Mouse (Mus musculus) heart, embryonic 15.5 days (tissue): ENCODE results near the gene Pgap1. TPM values are rescaled to one million over a fixed set of nuclear protein-coding genes. Genes with fewer than 3 reads are reported as not detected.
A peak's percentile ranks its signal among the peaks of the same experiment; 100 is the strongest.

ENCODE experiments used
- ATAC-seq: fragments of 200-750 bp; cut with Nextera tagmentation; replicated peaks from 2 replicates; pipeline ENCODE4 v1.8.0; 2017; ENCODE audit warnings: low read depth, moderate TSS enrichment; ENCODE audit not compliant: insufficient number of reproducible peaks, insufficient read depth, low FRiP score
- H3K27ac ChIP-seq: fragments of 300-500 bp; sonication (generic); 2 replicates; pipeline ENCODE4 v1.5.1; 2015; ENCODE audit warnings: mild to moderate bottlenecking, inconsistent platforms
- H3K27me3 ChIP-seq: fragments of 300-500 bp; sonication (generic); 2 replicates; pipeline ENCODE4 v1.6.1; 2015; ENCODE audit warnings: inconsistent platforms
- H3K36me3 ChIP-seq: fragments of 300-500 bp; sonication (generic); 2 replicates; pipeline ENCODE4 v1.6.1; 2015; ENCODE audit warnings: mild to moderate bottlenecking, inconsistent platforms
- H3K4me1 ChIP-seq: fragments of 300-500 bp; sonication (generic); replicated peaks from 2 replicates; pipeline ENCODE4 v1.6.1; 2015; ENCODE audit warnings: inconsistent platforms
- H3K4me2 ChIP-seq: fragments of 300-500 bp; sonication (generic); 2 replicates; pipeline ENCODE4 v1.6.1; 2015; ENCODE audit warnings: inconsistent platforms, mild to moderate bottlenecking, moderate library complexity
- H3K4me3 ChIP-seq: fragments of 300-500 bp; sonication (generic); 2 replicates; pipeline ENCODE4 v1.5.1; 2015; ENCODE audit warnings: mild to moderate bottlenecking, inconsistent platforms
- H3K9ac ChIP-seq: fragments of 300-500 bp; sonication (generic); 2 replicates; pipeline ENCODE4 v1.6.1; 2015; ENCODE audit warnings: mild to moderate bottlenecking, inconsistent platforms
- H3K9me3 ChIP-seq: fragments of 300-500 bp; sonication (generic); replicated peaks from 2 replicates; pipeline ENCODE4 v1.6.1; 2016; ENCODE audit warnings: inconsistent platforms
- WGBS: fragments of 180-500 bp; shearing (Covaris S2); methylation state at CpG from one replicate; pipeline ENCODE4 v1.1.7; 2015; ENCODE audit warnings: mixed read lengths; 5-methylcytosine and 5-hydroxymethylcytosine counted together
- polyA plus RNA-seq: library from polyadenylated mRNA; unstranded; fragments of >200 nt; fragmentation: Nextera tagmentation; extraction: Ambion mirVana; gene quantifications from 2 replicates; pipeline ENCODE4 v1.2.1, GENCODE M21; 2015

Gene Pgap1
- 2.5 and 2.8 TPM in 2 replicates for polyA plus RNA-seq

DNA sequence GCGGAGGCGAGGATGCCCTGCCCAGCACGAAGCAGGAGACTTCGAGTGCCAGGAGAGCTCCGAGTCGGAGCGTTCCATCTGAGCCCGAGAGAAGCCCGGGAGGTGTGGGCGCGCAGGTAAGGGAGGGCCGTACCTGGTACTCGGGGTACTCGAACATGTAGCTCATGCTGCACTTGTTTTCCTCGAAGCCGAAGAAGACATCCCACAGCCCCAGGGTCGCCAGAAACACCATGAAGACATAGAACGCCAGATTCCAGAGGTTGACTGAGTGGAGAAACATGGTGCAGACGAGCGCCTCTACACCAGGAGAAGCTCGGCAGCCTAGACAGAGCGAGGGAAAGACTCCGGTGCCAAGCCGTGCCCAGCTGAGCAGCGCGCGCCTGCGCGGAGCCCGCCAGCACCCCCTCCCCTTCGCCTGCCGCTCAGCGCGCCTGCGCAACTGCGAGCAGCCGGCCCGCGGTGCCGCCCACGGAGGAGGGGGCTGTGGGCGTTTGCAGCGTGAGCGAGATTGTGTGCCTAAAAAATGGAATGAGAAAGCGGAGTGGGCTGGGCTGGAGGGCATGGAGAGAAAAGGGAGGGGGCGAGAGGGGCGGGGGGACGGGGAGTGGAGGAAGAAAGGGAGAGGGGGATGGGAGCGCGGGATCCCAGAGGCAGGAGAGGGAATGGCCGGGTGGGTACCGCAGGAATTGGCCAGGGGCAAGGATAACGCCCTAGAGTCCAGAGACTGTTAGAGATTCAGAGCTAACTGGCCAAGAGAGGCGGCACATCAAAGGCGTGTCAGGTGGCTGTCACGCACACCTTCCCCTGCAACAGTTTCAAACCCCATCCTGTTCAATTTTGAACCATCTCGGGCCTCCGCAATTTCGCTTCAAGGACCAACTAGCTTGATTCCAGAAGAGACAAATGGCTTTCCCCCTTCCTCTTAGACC, at the start of gene Pgap1:
Gene Pgap1, minus strand, starts transcription at position 384 of the 929 bp plus-strand sequence.
- Histone ChIP-seq H3K9me3 (no peaks in the 10 kb centered on the region), H3K4me3 (peak within 1 kb of the TSS; percentile 77), H3K4me1 (peaks cover 3% of the 10 kb centered on the region; the same call in 1 of the 2 replicates), H3K36me3 (no peaks in the 10 kb centered on the region), H3K9ac (peak within 1 kb of the TSS; percentile 71), H3K4me2 (peak within 1 kb of the TSS; percentile 99), H3K27me3 (no peaks in the 10 kb centered on the region), H3K27ac (peak within 1 kb of the TSS; percentile 79)
- ATAC-seq, result peak; percentile 100
- under 1% methylated on average over 59 of the region's 59 CpGs for WGBS

DNA sequence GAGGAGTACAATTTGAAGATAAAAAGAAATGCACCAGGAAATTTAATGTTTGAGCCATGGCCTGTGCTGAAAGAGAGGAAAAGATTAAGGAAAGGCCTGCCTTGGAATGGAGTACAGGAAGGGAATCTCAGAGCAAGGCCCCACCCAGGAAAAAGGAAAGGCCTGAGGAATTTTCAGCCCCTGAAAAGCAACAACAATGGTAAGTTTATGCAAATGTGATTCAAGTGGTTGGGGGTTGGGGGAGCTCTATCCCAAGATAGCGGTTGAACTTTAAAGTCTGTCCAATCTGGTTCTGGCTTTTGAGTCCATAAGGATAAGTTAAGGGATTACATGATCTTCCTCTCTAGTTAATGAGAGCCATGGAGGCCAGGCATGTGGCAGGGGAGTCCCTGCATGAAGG, 49.5 kb upstream of the Pgap1 start:
- Histone ChIP-seq H3K9me3 (no peaks in the 10 kb centered on the region), H3K4me1 (no peaks in the 10 kb centered on the region), H3K36me3 (no peaks in the 10 kb centered on the region), H3K4me2 (no peak overlapping the region), H3K27me3 (no peaks in the 10 kb centered on the region), H3K4me3 (no peak overlapping the region), H3K27ac (no peak overlapping the region), H3K9ac (no peak overlapping the region)
- WGBS, result 72% methylated on average over 1 of the region's 1 CpGs
- no peak for ATAC-seq

DNA sequence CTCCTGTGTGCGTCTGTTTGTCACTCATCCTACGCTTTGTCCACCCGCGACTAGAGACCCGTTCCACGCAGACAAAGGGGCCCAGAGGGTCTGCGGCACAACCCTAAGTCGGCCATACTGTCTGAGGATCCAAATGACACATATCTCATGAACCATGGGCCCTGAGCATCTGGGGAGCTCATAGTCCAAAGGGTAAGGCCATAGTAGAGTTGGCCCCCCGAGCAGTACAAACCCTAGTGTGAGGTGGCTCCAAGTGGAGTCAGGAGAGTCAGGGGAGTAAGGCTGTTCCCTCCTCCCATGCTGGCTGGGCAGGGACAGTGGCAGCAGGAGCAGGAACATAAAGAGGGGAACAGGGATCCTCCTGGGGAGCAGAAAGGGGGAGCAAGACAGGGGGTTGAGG, 44.2 kb upstream of the Pgap1 start:
- Histone ChIP-seq H3K36me3 (no peaks in the 10 kb centered on the region), H3K4me2 (no peak overlapping the region), H3K27ac (no peak overlapping the region), H3K9ac (no peak overlapping the region), H3K4me3 (no peak overlapping the region), H3K9me3 (no peaks in the 10 kb centered on the region), H3K4me1 (no peaks in the 10 kb centered on the region), H3K27me3 (no peaks in the 10 kb centered on the region)
- ATAC-seq, result no peak
- WGBS, result 92% methylated on average over 9 of the region's 9 CpGs

DNA sequence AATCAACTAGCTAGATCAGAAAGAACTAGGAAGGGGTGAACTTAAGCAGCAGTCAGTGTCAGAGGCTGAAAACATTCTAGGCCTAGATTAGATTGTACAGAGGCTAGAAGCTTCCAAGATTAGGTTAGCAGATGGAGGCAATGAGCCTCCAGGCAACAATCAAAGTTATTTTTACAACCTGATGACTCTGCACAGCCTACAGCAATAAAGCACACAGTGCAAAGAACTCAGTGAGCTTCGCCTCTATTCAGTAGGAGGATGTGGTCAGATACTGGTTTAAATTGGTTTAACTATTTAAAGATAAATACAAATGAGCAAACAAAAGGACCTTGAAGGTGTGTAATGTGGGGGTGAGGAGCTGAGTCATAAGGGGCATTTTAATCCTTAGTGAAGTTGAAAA, 42.8 kb upstream of the Pgap1 start:
- Histone ChIP-seq H3K9ac (no peak overlapping the region), H3K4me2 (no peak overlapping the region), H3K4me1 (no peaks in the 10 kb centered on the region), H3K4me3 (no peak overlapping the region), H3K36me3 (no peaks in the 10 kb centered on the region), H3K27ac (no peak overlapping the region), H3K27me3 (no peaks in the 10 kb centered on the region), H3K9me3 (no peaks in the 10 kb centered on the region)
- WGBS, result 67% methylated on average over 1 of the region's 1 CpGs
- no peak for ATAC-seq

DNA sequence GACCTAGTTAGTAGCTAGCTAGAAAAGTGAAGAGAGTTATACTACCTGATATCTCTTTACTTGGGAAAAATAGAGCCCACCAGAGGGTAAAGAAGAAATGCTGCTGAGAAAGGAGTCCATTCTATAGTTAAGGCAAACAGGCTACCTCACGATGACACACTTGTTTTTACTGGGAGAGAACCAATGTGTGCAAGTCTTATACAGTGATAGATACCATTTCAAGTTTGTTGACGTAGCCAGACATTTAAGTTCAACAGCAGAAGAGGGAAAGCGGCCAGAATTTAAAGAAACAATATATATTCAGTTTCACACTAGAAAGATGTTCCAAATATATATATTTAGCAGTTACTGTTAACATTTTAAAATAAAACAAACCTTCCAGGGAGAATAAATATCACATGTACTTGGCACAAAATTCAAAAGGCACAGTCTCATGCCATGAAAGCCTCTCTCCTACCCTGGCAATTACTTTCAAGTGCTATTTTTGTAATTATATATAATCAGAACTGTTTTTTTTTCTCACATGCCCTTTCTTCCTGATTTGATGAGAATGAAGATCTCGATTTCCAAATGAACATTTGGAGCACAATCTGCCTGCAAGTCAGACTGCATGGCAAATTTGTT, 40.2 kb upstream of the Pgap1 start:
- H3K27ac ChIP-seq, result no peak overlapping the region
- no peak overlapping the region for H3K4me3 ChIP-seq
- no peaks in the 10 kb centered on the region for H3K27me3 ChIP-seq
- no peaks in the 10 kb centered on the region for H3K36me3 ChIP-seq
- H3K9me3 ChIP-seq, result no peaks in the 10 kb centered on the region
- no peaks in the 10 kb centered on the region for H3K4me1 ChIP-seq
- H3K9ac ChIP-seq, result no peak overlapping the region
- WGBS, result 68% methylated on average over 4 of the region's 4 CpGs
- H3K4me2 ChIP-seq, result no peak overlapping the region
- no peak for ATAC-seq

DNA sequence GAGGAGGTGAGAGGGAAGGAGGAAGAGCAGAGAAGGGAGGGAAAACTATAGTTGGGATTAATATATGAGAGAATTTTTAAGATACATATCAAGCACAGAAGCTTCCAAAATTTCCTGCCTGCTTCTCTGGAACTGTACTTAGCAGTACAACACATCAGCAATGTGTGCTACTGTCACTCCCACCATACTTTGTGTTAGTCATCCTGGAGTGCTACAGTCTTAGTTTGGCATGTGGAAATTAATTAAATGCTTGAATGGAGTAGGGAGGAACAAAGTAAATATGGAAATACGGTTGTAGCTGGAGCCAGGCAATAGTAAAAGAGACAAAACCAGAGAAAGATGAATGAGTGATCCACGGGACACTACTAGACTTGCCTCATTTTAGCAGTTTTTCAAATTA, 38.7 kb upstream of the Pgap1 start:
- no peak for ATAC-seq
- H3K9me3 ChIP-seq, result no peaks in the 10 kb centered on the region
- no peaks in the 10 kb centered on the region for H3K4me1 ChIP-seq
- H3K4me3 ChIP-seq, result no peak overlapping the region
- H3K36me3 ChIP-seq, result no peaks in the 10 kb centered on the region
- H3K9ac ChIP-seq, result no peak overlapping the region
- 81% methylated on average over 2 of the region's 2 CpGs for WGBS
- H3K27me3 ChIP-seq, result no peaks in the 10 kb centered on the region
- H3K4me2 ChIP-seq, result no peak overlapping the region
- no peak overlapping the region for H3K27ac ChIP-seq

DNA sequence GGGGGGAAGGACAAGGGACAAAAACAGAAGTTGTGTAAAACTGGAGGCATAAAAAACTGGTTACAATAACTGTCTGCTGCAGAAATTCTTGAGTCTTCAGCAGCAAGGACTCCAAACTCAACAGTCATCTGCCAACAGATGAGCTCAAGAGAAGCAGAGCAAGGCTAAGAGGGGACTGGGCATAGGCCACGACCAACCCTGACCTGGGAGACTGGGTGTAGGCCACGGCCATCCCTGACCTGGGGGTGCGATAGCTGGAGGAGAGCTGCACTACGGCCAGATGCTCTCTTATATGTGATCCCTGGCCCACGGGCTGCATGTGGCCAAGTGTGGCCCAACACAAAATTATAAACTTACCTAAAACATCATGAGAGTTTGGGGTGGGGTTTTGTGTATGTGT, 29.6 kb upstream of the Pgap1 start:
- Histone ChIP-seq H3K9me3 (no peaks in the 10 kb centered on the region), H3K4me1 (0 out of 2 replicates have a peak, but pooled peaks cover 2% of the 10 kb centered on the region), H3K9ac (no peak overlapping the region), H3K4me2 (no peak overlapping the region), H3K4me3 (no peak overlapping the region), H3K27me3 (no peaks in the 10 kb centered on the region), H3K36me3 (no peaks in the 10 kb centered on the region), H3K27ac (no peak overlapping the region)
- ATAC-seq, result no peak
- 82% methylated on average over 5 of the region's 5 CpGs for whole genome bisulfite sequencing

DNA sequence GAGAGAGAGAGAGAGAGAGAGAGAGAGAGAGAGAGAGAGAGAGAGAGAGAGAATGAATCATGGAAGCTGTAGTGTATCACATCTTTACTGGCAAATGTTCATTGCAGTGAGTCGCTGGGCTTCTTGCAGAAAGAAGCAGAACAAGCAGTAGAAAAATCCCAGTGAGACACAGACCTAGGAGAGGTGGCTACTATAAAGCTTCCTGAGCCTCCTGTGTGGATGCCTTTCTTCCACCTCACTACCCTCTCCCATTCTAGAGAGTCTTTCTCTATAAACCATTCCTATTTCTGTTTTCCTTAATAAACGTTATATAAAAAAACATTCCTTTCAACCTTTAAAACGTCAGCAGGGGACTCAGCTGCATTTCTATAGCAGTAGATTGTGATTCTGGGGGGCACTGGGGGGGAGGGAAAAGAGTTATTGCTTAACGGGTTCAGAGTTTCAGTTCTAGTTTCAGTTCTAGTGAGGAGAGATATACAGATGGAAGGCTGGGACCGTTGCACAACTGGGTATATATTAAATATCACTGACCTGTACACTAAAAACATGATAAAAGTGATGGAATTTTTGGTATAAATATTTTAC, 28.6 kb upstream of the Pgap1 start:
- no peaks in the 10 kb centered on the region for H3K36me3 ChIP-seq
- 0 out of 2 replicates have a peak, but pooled peaks cover 2% of the 10 kb centered on the region for H3K4me1 ChIP-seq
- no peaks in the 10 kb centered on the region for H3K27me3 ChIP-seq
- H3K4me3 ChIP-seq, result no peak overlapping the region
- no peaks in the 10 kb centered on the region for H3K9me3 ChIP-seq
- H3K27ac ChIP-seq, result no peak overlapping the region
- no peak overlapping the region for H3K9ac ChIP-seq
- H3K4me2 ChIP-seq, result no peak overlapping the region
- ATAC-seq, result no peak
- 51% methylated on average over 5 of the region's 5 CpGs for WGBS

DNA sequence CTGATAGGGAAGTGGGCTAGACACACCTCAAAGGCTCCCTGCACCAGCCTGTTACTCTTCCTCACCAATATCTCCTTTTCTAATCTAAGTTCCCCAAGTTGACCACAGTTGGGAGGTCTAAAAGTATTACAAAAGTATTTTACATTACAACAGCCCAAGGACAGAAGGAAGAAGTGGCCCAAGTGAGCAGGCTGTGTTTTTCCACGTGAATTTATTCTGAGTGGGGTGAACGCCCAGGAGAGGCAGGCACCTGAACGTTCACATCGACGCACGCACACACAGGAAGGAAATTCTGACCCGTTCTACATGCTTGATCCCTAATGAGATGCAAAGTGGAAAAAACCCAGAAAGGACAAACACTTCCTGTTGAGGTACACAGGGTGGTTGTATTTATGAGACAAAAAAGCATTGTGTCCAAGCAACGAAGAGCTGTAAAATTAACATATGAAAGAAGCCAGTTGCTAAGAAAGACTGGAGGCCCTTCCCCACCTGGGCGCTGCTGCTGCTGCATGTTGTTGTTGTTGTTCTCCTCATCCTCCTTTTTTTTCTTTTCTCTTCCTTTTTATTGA, 27.9 kb upstream of the Pgap1 start:
- H3K9me3 ChIP-seq, result no peaks in the 10 kb centered on the region
- no peak overlapping the region for H3K9ac ChIP-seq
- 52% methylated on average over 9 of the region's 9 CpGs for WGBS
- no peak for ATAC-seq
- no peaks in the 10 kb centered on the region for H3K36me3 ChIP-seq
- no peak overlapping the region for H3K27ac ChIP-seq
- H3K4me1 ChIP-seq, result 0 out of 2 replicates have a peak, but pooled peaks cover 2% of the 10 kb centered on the region
- H3K4me3 ChIP-seq, result no peak overlapping the region
- H3K27me3 ChIP-seq, result no peaks in the 10 kb centered on the region
- H3K4me2 ChIP-seq, result no peak overlapping the region; the same call in 1 of the 2 replicates

DNA sequence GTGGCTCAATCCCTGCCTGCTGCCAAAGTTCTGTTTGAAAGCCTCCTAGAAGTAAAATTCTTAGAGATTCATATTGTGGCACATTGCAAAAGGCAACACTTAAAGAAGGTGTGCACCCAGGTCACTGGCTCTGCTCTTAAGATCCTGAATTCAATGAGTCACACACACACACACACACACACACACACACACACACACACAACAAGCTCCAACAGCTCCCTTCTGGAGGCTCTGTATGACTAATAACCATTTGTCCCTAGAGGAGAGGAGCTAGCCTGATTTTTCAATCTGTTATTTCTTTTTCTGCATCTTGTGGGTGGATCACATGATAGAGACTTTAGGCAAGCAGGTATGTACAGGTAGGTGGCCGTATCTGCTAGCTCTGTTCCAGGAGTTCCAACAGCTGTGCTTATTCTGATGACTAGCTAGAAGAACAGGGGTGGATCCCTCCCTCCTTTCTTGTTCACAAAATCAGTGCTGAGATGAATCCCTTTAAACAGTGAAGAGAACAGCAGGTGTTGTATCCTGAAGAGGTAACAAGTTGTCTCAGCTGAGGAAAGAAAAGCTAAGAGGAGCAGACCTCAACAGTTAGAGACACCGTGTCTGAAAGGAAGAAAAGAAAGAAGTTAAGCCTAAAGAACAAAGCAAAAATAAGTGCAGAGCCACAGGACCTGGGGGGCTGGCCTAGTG, 27.2 kb upstream of the Pgap1 start:
- no peak overlapping the region for H3K4me2 ChIP-seq
- 0 out of 2 replicates have a peak, but pooled peaks cover 2% of the 10 kb centered on the region for H3K4me1 ChIP-seq
- no peak for ATAC-seq
- H3K36me3 ChIP-seq, result no peaks in the 10 kb centered on the region
- H3K9ac ChIP-seq, result no peak overlapping the region
- H3K27ac ChIP-seq, result no peak overlapping the region
- H3K9me3 ChIP-seq, result no peaks in the 10 kb centered on the region
- 44% methylated on average over 2 of the region's 2 CpGs for WGBS
- no peak overlapping the region for H3K4me3 ChIP-seq
- no peaks in the 10 kb centered on the region for H3K27me3 ChIP-seq
